Mouse (Mus musculus): ENCODE data around the gene Slc9a6. TPM values are rescaled to one million over a fixed set of nuclear protein-coding genes. Genes with fewer than 3 reads are reported as not detected.

Slc9a6 gene
- total and polyA plus RNA-seq, 3 experiments: 5.2 to 7.6 (median 5.3) TPM

DNA sequence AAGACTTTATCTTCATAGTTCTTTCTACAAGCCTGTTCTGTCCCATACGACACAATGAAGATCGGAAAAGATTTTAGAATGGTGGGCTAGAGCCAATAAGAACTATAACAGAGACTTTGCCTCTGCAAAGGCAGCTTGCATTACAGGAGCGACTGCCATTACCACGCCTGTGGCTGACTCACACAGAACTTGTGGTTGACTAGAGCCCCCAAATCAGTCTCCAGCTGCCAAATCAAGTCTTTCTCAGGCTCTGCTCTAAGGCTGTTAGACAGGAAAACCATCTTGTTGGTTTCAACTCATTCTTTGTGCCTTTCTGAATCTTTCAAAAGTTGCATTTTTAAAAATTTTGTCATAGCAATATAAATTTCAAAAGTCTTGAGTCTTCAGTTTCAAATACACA, 88.3 kb downstream of the Slc9a6 start:
- no peaks in the 10 kb centered on the region for H3K27me3 ChIP-seq (replicated peaks)
- dilution Hi-C loops (cut with MboI; ENCODE audit: extremely low pct_ligation_motif_present, extremely low pct_unique_long_range_greater_than_20kb, low sequenced_read_pairs): no loop called here
- no peak overlapping the region for H3K9ac ChIP-seq (ENCODE audit: insufficient read depth, low read depth)
- H3K4me3 ChIP-seq (replicated peaks in 1 of 3; ENCODE audit: low read depth in 2 of 3, low read length in 2 of 3, poor library complexity in 1 of 3): no peak overlapping the region
- no peaks in the 10 kb centered on the region for H3K79me2 ChIP-seq (replicated peaks; ENCODE audit: control insufficient read depth, extremely low read depth, insufficient read depth, poor library complexity, severe bottlenecking)
- H3K4me1 ChIP-seq (ENCODE audit: control insufficient read depth in 1 of 2, insufficient read depth in 2 of 2): no peaks in the 10 kb centered on the region
- H3K4me2 ChIP-seq (ENCODE audit: insufficient read depth, low read depth, poor library complexity, severe bottlenecking): no peak overlapping the region
- no peaks in the 10 kb centered on the region for H3K36me3 ChIP-seq (replicated peaks in 1 of 2; ENCODE audit: control insufficient read depth in 1 of 2, insufficient read depth in 1 of 2, low read length in 1 of 2)
- no peak for TF ChIP-seq JUND (conservative IDR thresholded peaks at IDR 0.05; ENCODE audit: low read depth, low read length)
- no peak for DNase-seq (ENCODE audit: extremely low read depth)
- H3K27ac ChIP-seq (ENCODE audit: insufficient read depth, low read depth): no peak overlapping the region
- in situ Hi-C loops (cut with MboI; ENCODE audit: low pct_ligation_motif_present, low pct_unique_long_range_greater_than_20kb, low sequenced_read_pairs): no loop called here
- no peaks in the 10 kb centered on the region for H3K9me3 ChIP-seq (replicated peaks; ENCODE audit: low read length)

DNA sequence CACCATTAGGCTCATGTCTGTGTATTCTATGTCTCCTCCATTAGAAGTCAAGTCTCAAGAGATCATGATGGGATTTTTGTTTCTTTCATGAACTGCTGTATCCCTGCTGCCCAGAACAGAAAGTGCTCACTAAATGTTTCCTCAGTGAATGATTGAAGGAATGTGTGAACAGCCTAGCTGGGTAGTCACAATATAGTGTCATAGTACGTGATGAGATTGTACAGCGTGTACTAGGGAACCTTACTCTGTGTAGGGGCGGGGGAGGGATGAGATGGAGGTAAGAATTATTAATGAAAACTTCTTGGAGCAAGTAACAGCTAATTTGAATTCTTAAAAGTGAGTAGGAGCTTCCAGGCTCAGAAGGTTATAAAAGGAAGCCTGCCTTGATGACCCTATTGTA, 91.7 kb downstream of the Slc9a6 start:
- dilution Hi-C loops (cut with MboI; ENCODE audit: extremely low pct_ligation_motif_present, extremely low pct_unique_long_range_greater_than_20kb, low sequenced_read_pairs): no loop called here

DNA sequence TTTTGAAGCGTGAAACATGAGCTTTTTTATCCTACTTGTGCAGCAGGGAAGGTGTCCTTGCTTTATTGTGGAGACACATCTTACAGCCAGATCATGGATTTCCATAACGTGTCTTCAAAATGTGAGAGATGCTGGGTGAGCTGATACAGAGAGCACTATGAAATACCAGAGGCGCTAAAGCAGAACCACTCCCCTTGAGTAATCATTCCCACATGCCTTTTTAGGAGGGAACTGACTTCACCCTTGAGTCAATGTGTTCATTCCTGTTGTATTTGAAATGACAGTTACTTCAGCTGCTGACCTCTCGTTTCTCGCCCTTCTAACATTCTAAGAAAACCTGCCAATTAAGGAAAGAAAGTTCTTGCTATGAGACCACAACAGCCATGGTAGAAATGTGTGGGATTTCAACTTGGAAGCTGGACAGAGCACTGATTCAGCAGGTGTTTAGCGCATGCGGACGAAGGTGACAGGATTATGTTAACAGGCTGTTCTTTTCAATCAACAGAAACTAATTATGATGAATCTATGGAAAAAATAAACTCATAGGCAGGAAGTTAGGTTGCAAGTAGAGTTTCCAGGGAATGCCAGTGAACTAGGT, 94.5 kb downstream of the Slc9a6 start:
- Histone ChIP-seq H3K9me3 (replicated peaks; ENCODE audit: low read length) (no peaks in the 10 kb centered on the region), H3K4me1 (ENCODE audit: control insufficient read depth in 1 of 2, insufficient read depth in 2 of 2) (no peaks in the 10 kb centered on the region), H3K27me3 (replicated peaks) (no peaks in the 10 kb centered on the region), H3K4me3 (replicated peaks in 1 of 3; ENCODE audit: low read depth in 2 of 3, low read length in 2 of 3, poor library complexity in 1 of 3) (no peak overlapping the region), H3K27ac (ENCODE audit: insufficient read depth, low read depth) (no peak overlapping the region), H3K4me2 (ENCODE audit: insufficient read depth, low read depth, poor library complexity, severe bottlenecking) (no peak overlapping the region), H3K79me2 (replicated peaks; ENCODE audit: control insufficient read depth, extremely low read depth, insufficient read depth, poor library complexity, severe bottlenecking) (no peaks in the 10 kb centered on the region), H3K9ac (ENCODE audit: insufficient read depth, low read depth) (no peak overlapping the region), H3K36me3 (replicated peaks in 1 of 2; ENCODE audit: control insufficient read depth in 1 of 2, insufficient read depth in 1 of 2, low read length in 1 of 2) (no peaks in the 10 kb centered on the region)
- dilution Hi-C loops (cut with MboI; ENCODE audit: extremely low pct_ligation_motif_present, extremely low pct_unique_long_range_greater_than_20kb, low sequenced_read_pairs): no loop called here
- in situ Hi-C loops (cut with MboI; ENCODE audit: low pct_ligation_motif_present, low pct_unique_long_range_greater_than_20kb, low sequenced_read_pairs): no loop called here
- TF ChIP-seq CTCF (conservative IDR thresholded peaks at IDR 0.05 in 1 of 2, IDR thresholded peaks at IDR 0.05 in 1 of 2; ENCODE audit: low read depth in 2 of 2, low read length in 2 of 2) (no peak), CHD1 (IDR thresholded peaks at IDR 0.05; ENCODE audit: low read depth, low read length) (no peak), RAD21 (IDR thresholded peaks at IDR 0.05; ENCODE audit: low read depth, low read length) (no peak), MXI1 (IDR thresholded peaks at IDR 0.05; ENCODE audit: low read depth, low read length) (no peak), MAFK (IDR thresholded peaks at IDR 0.05; ENCODE audit: insufficient replicate concordance, low read length) (no peak), NRF1 (IDR thresholded peaks at IDR 0.05; ENCODE audit: low read depth, low read length) (no peak), EP300 (IDR thresholded peaks at IDR 0.05; ENCODE audit: low read length) (no peak), PAX5 (IDR thresholded peaks at IDR 0.05; ENCODE audit: low read length) (no peak), TCF12 (IDR thresholded peaks at IDR 0.05; ENCODE audit: low read depth, low read length) (no peak), MYC (IDR thresholded peaks at IDR 0.05; ENCODE audit: low read depth, low read length) (no peak), RCOR1 (conservative IDR thresholded peaks at IDR 0.05; ENCODE audit: low read depth, low read length) (no peak), MAX (IDR thresholded peaks at IDR 0.05; ENCODE audit: low read length) (no peak), JUN (IDR thresholded peaks at IDR 0.05; ENCODE audit: insufficient read depth, low read depth, low read length) (no peak), USF1 (IDR thresholded peaks at IDR 0.05; ENCODE audit: low read depth, low read length) (no peak), SIN3A (IDR thresholded peaks at IDR 0.05; ENCODE audit: low read length) (no peak), E2F4 (IDR thresholded peaks at IDR 0.05; ENCODE audit: insufficient replicate concordance, low read depth, low read length) (no peak)
- no peak for DNase-seq (ENCODE audit: extremely low read depth)

More for the DNA sequence above, 91.7 kb downstream of the Slc9a6 start:
- Histone ChIP-seq H3K27me3 (replicated peaks) (no peaks in the 10 kb centered on the region), H3K9me3 (replicated peaks; ENCODE audit: low read length) (no peaks in the 10 kb centered on the region), H3K36me3 (replicated peaks in 1 of 2; ENCODE audit: control insufficient read depth in 1 of 2, insufficient read depth in 1 of 2, low read length in 1 of 2) (no peaks in the 10 kb centered on the region), H3K27ac (ENCODE audit: insufficient read depth, low read depth) (no peak overlapping the region), H3K79me2 (replicated peaks; ENCODE audit: control insufficient read depth, extremely low read depth, insufficient read depth, poor library complexity, severe bottlenecking) (no peaks in the 10 kb centered on the region), H3K4me3 (replicated peaks in 1 of 3; ENCODE audit: low read depth in 2 of 3, low read length in 2 of 3, poor library complexity in 1 of 3) (no peak overlapping the region), H3K4me2 (ENCODE audit: insufficient read depth, low read depth, poor library complexity, severe bottlenecking) (no peak overlapping the region), H3K4me1 (ENCODE audit: control insufficient read depth in 1 of 2, insufficient read depth in 2 of 2) (no peaks in the 10 kb centered on the region), H3K9ac (ENCODE audit: insufficient read depth, low read depth) (no peak overlapping the region)
- in situ Hi-C loops (cut with MboI; ENCODE audit: low pct_ligation_motif_present, low pct_unique_long_range_greater_than_20kb, low sequenced_read_pairs): no loop called here
- no peak for TF ChIP-seq MAFK (IDR thresholded peaks at IDR 0.05; ENCODE audit: insufficient replicate concordance, low read length)
- TF ChIP-seq ETS1 (conservative IDR thresholded peaks at IDR 0.05; ENCODE audit: low read depth, low read length): no peak
- no peak for TF ChIP-seq POLR2AphosphoS2 (IDR thresholded peaks at IDR 0.05; ENCODE audit: low read depth, low read length)
- no peak for TF ChIP-seq ZC3H11A (IDR thresholded peaks at IDR 0.05; ENCODE audit: low read depth, low read length)
- TF ChIP-seq JUND (conservative IDR thresholded peaks at IDR 0.05; ENCODE audit: low read depth, low read length): no peak
- no peak for TF ChIP-seq E2F4 (IDR thresholded peaks at IDR 0.05; ENCODE audit: insufficient replicate concordance, low read depth, low read length)
- TF ChIP-seq NELFE (IDR thresholded peaks at IDR 0.05; ENCODE audit: low read depth, low read length): no peak
- no peak for TF ChIP-seq USF2 (conservative IDR thresholded peaks at IDR 0.05; ENCODE audit: low read depth, low read length)
- no peak for TF ChIP-seq RCOR1 (conservative IDR thresholded peaks at IDR 0.05; ENCODE audit: low read depth, low read length)
- no peak for TF ChIP-seq EP300 (IDR thresholded peaks at IDR 0.05; ENCODE audit: low read length)
- no peak for TF ChIP-seq CTCF (conservative IDR thresholded peaks at IDR 0.05 in 1 of 2, IDR thresholded peaks at IDR 0.05 in 1 of 2; ENCODE audit: low read depth in 2 of 2, low read length in 2 of 2)
- no peak for TF ChIP-seq BHLHE40 (IDR thresholded peaks at IDR 0.05; ENCODE audit: low read depth, low read length)
- no peak for TF ChIP-seq UBTF (IDR thresholded peaks at IDR 0.05; ENCODE audit: low read depth, low read length)
- no peak for TF ChIP-seq RAD21 (IDR thresholded peaks at IDR 0.05; ENCODE audit: low read depth, low read length)
- TF ChIP-seq POLR2A (IDR thresholded peaks at IDR 0.05; ENCODE audit: low read depth, low read length): no peak
- TF ChIP-seq SMC3 (IDR thresholded peaks at IDR 0.05; ENCODE audit: low read depth, low read length): no peak
- DNase-seq (ENCODE audit: extremely low read depth): no peak
